Mouse (Mus musculus) lung, postnatal 0 days (tissue): ENCODE results near the gene Mast1.

Experiments used
- CTCF ChIP-seq: IDR thresholded peaks from 2 replicates; pipeline ENCODE4 v1.5.1; 2016; ENCODE audit warnings: antibody characterized with exemption, mild to moderate bottlenecking
- EP300 ChIP-seq: IDR thresholded peaks from 2 replicates; pipeline ENCODE4 v1.6.1; 2016; ENCODE audit warnings: antibody characterized with exemption, mild to moderate bottlenecking, control low read depth

GRCm38 (mm10) chr8:84901071-84901470 lies 36.1 kb downstream of the Mast1 start:
- TF ChIP-seq CTCF: no peak
- no peak for TF ChIP-seq EP300
